Comparison of ENCODE assay signal across 9 mouse cellular contexts in the genomic region with DNA sequence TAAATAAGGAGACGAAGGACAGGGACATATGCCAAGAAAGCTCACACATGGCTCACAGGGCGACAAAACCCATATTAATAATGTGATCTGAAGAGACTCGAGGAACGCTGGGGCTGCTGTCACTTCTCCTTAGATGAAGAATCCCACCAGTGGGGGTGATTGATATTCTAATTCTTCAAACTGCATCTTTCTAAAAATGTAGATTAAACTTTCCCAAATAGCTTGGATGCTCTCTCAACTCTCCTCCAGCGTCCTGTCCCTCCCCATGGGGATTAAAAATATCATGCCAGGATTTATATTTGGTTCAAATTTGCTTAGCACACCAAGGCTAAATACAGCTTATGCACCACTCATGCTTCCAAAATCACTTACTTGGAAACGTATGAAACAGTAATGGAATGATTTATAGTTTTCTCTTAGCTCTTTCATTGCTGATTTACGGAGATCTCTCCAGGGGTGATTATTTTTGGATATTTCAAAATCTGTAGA.
DNase-seq lines count a peak whose midpoint lies in the region; ATAC-seq and TF ChIP-seq lines count a peak whose summit lies in the region.
"Had no signal": no experiment of that assay in that cellular context is flagged by ENCODE, and none has a peak within 500 bp of the region (broad histone marks: within the 10 kb centered on the region; RNA-seq: fewer than 3 reads in every experiment).

No protein-coding gene starts in this region.

- H3K27me3 ChIP-seq in heart, embryonic 14.5 days (ENCODE audit: control insufficient read depth, insufficient read depth, low read length) = no peaks in the 10 kb centered on the region
- H3K27me3 ChIP-seq in stomach, embryonic 14.5 days (ENCODE audit: control insufficient read depth, insufficient read depth, low read length) = no peaks in the 10 kb centered on the region
- no peaks in the 10 kb centered on the region for H3K27me3 ChIP-seq in stomach, postnatal 0 days (ENCODE audit: control insufficient read depth, insufficient read depth, low read length)
- H3K27me3 ChIP-seq in hindbrain, embryonic 15.5 days = no peaks in the 10 kb centered on the region
- H3K27me3 ChIP-seq in stomach, embryonic 16.5 days (ENCODE audit: control insufficient read depth, insufficient read depth, low read length) = no peaks in the 10 kb centered on the region

- no peaks in the 10 kb centered on the region for H3K36me3 ChIP-seq in heart, embryonic 14.5 days (ENCODE audit: control insufficient read depth, insufficient read depth, low read length)
- no peaks in the 10 kb centered on the region; the same call in 1 of the 2 replicates for H3K36me3 ChIP-seq in stomach, embryonic 14.5 days (ENCODE audit: control insufficient read depth, insufficient read depth, low read length)
- no peaks in the 10 kb centered on the region for H3K36me3 ChIP-seq in stomach, postnatal 0 days (ENCODE audit: control insufficient read depth, insufficient read depth, low read length)
- H3K36me3 ChIP-seq in hindbrain, embryonic 15.5 days = no peaks in the 10 kb centered on the region
- no peaks in the 10 kb centered on the region for H3K36me3 ChIP-seq in stomach, embryonic 16.5 days (ENCODE audit: control insufficient read depth, insufficient read depth, low read length)

- H3K27ac ChIP-seq in heart, embryonic 14.5 days (replicated peaks in 1 of 2; ENCODE audit: control insufficient read depth in 1 of 2, insufficient read depth in 1 of 2, low read depth in 2 of 2, low read length in 2 of 2) = peak overlapping the region; percentile 78 to 87
- H3K27ac ChIP-seq in stomach, embryonic 14.5 days (ENCODE audit: low read length) = peak overlapping the region; percentile 78; the same call in 1 of the 2 replicates
- no peak overlapping the region for H3K27ac ChIP-seq in stomach, postnatal 0 days (replicated peaks)
- peak overlapping the region; percentile 78 for H3K27ac ChIP-seq in hindbrain, embryonic 15.5 days (replicated peaks)
- H3K27ac ChIP-seq in stomach, embryonic 16.5 days (ENCODE audit: low read length) = peak overlapping the region; percentile 58

- no peaks in the 10 kb centered on the region for H3K9me3 ChIP-seq in heart, embryonic 14.5 days (ENCODE audit: control insufficient read depth, low read length)
- no peaks in the 10 kb centered on the region for H3K9me3 ChIP-seq in stomach, embryonic 14.5 days (ENCODE audit: control insufficient read depth, low read depth, low read length)
- H3K9me3 ChIP-seq in stomach, postnatal 0 days (ENCODE audit: control insufficient read depth, low read length) = no peaks in the 10 kb centered on the region
- H3K9me3 ChIP-seq in hindbrain, embryonic 15.5 days = no peaks in the 10 kb centered on the region
- no peaks in the 10 kb centered on the region for H3K9me3 ChIP-seq in stomach, embryonic 16.5 days (replicated peaks; ENCODE audit: control insufficient read depth, low read length)

- H3K9ac ChIP-seq in heart, embryonic 14.5 days (ENCODE audit: low read length) = no peak overlapping the region
- no peak overlapping the region for H3K9ac ChIP-seq in stomach, embryonic 14.5 days (replicated peaks; ENCODE audit: low read depth, low read length)
- H3K9ac ChIP-seq in stomach, postnatal 0 days (ENCODE audit: low read length) = no peak overlapping the region
- no peak overlapping the region for H3K9ac ChIP-seq in hindbrain, embryonic 15.5 days
- no peak overlapping the region for H3K9ac ChIP-seq in stomach, embryonic 16.5 days (ENCODE audit: low read length)

- WGBS in heart, embryonic 14.5 days = 50% methylated on average over 7 of the region's 7 CpGs
- WGBS in stomach, embryonic 14.5 days = 41% methylated on average over 7 of the region's 7 CpGs
- 41% methylated on average over 7 of the region's 7 CpGs for WGBS in stomach, postnatal 0 days
- WGBS in hindbrain, embryonic 15.5 days = 23% methylated on average over 7 of the region's 7 CpGs
- WGBS in stomach, embryonic 16.5 days = 44% methylated on average over 7 of the region's 7 CpGs

- no peak overlapping the region for H3K4me3 ChIP-seq in heart, embryonic 14.5 days (ENCODE audit: control insufficient read depth in 1 of 2, insufficient read depth in 1 of 2, low read depth in 1 of 2, low read length in 2 of 2)
- no peak overlapping the region for H3K4me3 ChIP-seq in stomach, embryonic 14.5 days (ENCODE audit: low read depth, low read length)
- no peak overlapping the region for H3K4me3 ChIP-seq in stomach, postnatal 0 days (ENCODE audit: low read depth, low read length)
- H3K4me3 ChIP-seq in hindbrain, embryonic 15.5 days = no peak overlapping the region
- H3K4me3 ChIP-seq in stomach, embryonic 16.5 days (replicated peaks; ENCODE audit: low read length) = no peak overlapping the region

- intact Hi-C loops in heart, postnatal 36 days (cut with DNase I) = no loop called here

- H3K4me2 ChIP-seq in heart, embryonic 14.5 days (ENCODE audit: low read length) = no peak overlapping the region
- H3K4me2 ChIP-seq in stomach, embryonic 14.5 days (replicated peaks; ENCODE audit: low read depth, low read length) = no peak overlapping the region
- no peak overlapping the region for H3K4me2 ChIP-seq in stomach, postnatal 0 days (replicated peaks; ENCODE audit: low read depth)
- no peak overlapping the region; the same call in 1 of the 2 replicates for H3K4me2 ChIP-seq in hindbrain, embryonic 15.5 days
- H3K4me2 ChIP-seq in stomach, embryonic 16.5 days (ENCODE audit: low read depth, low read length) = no peak overlapping the region

- TF ChIP-seq CTCF in stomach, postnatal 0 days (IDR thresholded peaks at IDR 0.05; ENCODE audit: low read depth) = no peak

- no peak for TF ChIP-seq EP300 in stomach, postnatal 0 days (optimal IDR thresholded peaks at IDR 0.05)

- DNase-seq in heart, postnatal 36 days = no peak
- DNase-seq in stomach, postnatal 0 days (ENCODE audit: low spot score) = no peak
- DNase-seq in thymus, postnatal 36 days = no peak
- DNase-seq in adrenal gland, adult 18-20 months (ENCODE audit: low spot score in 2 of 2) = no peak
- DNase-seq: cerebellum, postnatal 25 days had no signal

- peaks cover 56 to 76% of the 10 kb centered on the region in 2 experiments for H3K4me1 ChIP-seq in heart, embryonic 14.5 days (ENCODE audit: control insufficient read depth in 2 of 2, insufficient read depth in 2 of 2, low read length in 2 of 2)
- peaks cover 66% of the 10 kb centered on the region for H3K4me1 ChIP-seq in stomach, embryonic 14.5 days (ENCODE audit: control insufficient read depth, insufficient read depth, low read length)
- peaks cover 14% of the 10 kb centered on the region for H3K4me1 ChIP-seq in stomach, postnatal 0 days (replicated peaks; ENCODE audit: control insufficient read depth, insufficient read depth)
- H3K4me1 ChIP-seq in hindbrain, embryonic 15.5 days (replicated peaks) = peaks cover 83% of the 10 kb centered on the region
- peaks cover 44% of the 10 kb centered on the region for H3K4me1 ChIP-seq in stomach, embryonic 16.5 days (ENCODE audit: control insufficient read depth, insufficient read depth, low read length)

- no peak for ATAC-seq in heart, embryonic 14.5 days (ENCODE audit: insufficient number of reproducible peaks, insufficient read depth, low FRiP score, low read depth)
- no peak for ATAC-seq in stomach, embryonic 14.5 days (ENCODE audit: insufficient number of reproducible peaks, insufficient read depth, low FRiP score, low read depth)
- ATAC-seq in stomach, postnatal 0 days (ENCODE audit: low FRiP score, low TSS enrichment) = no peak
- ATAC-seq in hindbrain, embryonic 15.5 days (ENCODE audit: low FRiP score, low read depth) = no peak
- ATAC-seq in stomach, embryonic 16.5 days (ENCODE audit: insufficient read depth, low FRiP score) = no peak
